Mouse (Mus musculus): ENCODE data around the gene Slc38a10. TPM values are rescaled to one million over a fixed set of nuclear protein-coding genes. Genes with fewer than 3 reads are reported as not detected.

Slc38a10 gene
- total RNA-seq (2021), result 105 and 115 TPM in 2 replicates
- long read RNA-seq, experiment 1, full-length matches to known transcripts, result 29 of 78 reads
- long read RNA-seq, experiment 1, partial matches to known transcripts, result 9 of 78 reads
- long read RNA-seq, experiment 1, other reads (novel, unspliced or antisense), result 40 of 78 reads
- long read RNA-seq, experiment 2, full-length matches to known transcripts, result 21 of 61 reads
- long read RNA-seq, experiment 2, partial matches to known transcripts, result 14 of 61 reads
- long read RNA-seq, experiment 2, other reads (novel, unspliced or antisense), result 26 of 61 reads

DNA sequence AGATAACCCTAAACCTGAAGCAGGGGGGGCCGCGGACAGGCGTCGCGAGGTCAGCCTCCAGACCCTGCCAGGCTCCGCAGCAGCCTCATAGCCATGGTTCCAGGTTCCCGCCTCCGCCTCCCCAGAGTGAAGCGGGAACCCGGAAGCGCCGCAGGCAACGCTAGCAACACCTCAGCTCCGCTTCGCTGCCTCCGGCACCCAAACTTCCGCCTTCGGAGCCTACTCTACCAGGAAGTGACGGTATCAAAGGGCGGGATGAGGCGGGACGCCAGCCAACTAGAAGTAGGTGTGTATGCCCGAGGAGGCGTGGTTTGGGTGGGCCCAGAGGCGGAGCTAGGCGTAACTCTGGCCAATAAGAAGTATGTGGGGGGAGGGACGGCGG is at the start of gene Slc38a10:
TSS of gene Slc38a10 (minus strand) at position 234 of the 382 bp plus-strand sequence.
- peak; percentile 100 for DNase-seq

DNA sequence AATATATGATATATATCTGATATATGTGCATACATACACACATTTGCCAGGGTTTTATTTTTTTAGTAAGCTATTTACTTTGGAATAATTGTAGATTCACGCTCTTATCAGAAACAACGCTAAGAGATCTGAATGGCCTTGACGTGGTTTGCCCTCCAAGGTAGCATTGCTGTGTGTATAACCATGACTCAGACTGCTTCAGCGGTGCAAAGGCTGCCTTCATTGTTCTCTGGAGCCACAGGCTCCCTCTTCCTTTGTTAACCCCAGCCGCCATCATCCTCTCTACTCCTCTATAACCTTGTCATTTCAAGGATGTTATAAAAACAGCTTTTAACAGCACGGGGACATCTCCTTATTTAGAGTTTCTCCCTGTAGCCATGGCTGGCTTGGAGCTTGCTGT is 49.5 kb upstream of the Slc38a10 start:
- peak; percentile 44 for DNase-seq

DNA sequence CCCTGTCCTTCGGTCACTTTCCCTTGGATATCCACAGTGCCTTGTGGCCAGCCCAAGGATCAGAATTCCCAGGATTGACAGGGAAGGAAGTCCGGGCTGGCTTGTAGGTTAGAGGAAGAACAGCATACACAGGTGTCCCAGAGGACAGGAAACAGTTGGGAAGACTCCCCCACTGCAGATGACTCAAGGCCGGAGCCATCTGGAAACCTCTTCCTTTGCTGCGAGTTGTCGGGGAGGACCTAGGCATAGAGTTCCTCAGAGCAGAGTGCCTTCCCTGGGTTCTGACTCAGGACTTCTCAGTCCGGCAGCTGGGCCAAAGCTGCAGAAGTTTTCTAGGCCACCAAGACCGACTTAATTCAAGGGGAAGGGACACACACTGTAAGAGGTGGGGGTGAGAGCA is 48.6 kb upstream of the Slc38a10 start:
- peak; percentile 57 for DNase-seq

DNA sequence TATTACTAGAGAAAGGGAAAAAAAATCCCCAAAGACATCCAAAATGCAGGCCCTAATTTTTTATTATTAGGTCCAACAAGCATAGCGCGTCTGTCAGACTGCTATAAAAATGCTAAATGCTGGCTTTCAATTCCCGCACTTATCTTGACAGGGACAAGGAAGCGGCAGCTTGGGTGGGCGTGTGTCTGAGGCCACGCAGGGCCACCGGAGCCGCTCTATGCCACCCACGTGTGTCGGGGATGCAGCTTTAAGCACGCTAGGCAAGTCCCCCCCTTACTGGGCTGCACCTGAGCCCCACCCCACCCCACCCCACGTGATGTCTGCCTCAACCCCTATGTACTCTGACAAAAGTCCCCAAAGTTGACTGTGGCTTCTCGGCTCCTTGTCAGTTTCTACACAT is 47.7 kb upstream of the Slc38a10 start:
- DNase-seq, result no peak

DNA sequence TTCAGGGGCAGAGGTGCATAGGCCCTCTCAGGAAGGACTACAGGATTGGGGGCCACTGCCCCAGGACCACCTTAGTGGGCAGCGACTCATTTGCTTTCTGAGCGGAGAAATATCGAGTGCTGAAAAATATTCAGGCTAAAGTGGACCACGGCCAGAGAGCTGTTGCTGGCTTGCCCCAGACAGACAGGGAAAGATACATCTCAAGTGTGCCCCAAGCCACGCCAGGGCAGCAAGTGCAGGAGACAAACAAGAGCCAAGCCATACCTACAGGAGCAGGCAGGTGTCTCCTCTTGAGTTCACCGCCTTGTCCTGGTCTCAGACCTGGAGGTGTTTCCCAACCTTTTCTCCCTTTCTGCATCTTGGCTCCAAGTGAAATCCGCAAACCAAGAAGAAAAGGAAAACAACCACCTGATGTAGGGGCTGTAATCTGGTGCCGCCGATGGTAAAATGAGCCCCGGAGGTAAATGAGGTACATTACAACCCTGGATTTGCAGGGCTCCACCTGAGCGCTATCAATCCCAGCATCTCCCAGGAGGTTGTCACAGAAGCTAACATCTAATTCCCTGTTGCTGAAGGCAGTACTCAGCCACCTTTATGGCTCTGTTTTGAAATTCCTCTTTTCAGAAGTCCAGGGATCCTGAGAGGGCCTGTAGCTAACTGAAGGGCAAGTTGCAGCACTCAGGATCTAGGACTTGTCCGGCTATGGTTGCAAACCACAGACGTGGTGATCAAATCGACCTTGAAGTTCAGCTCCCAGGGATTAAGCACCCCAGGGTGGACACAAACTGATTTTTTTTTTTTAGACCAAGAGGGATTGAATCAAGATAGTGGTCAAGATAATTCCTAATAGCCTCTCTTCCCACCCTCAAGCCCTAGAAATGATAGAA is 39.6 kb upstream of the Slc38a10 start:
- no peak for DNase-seq

DNA sequence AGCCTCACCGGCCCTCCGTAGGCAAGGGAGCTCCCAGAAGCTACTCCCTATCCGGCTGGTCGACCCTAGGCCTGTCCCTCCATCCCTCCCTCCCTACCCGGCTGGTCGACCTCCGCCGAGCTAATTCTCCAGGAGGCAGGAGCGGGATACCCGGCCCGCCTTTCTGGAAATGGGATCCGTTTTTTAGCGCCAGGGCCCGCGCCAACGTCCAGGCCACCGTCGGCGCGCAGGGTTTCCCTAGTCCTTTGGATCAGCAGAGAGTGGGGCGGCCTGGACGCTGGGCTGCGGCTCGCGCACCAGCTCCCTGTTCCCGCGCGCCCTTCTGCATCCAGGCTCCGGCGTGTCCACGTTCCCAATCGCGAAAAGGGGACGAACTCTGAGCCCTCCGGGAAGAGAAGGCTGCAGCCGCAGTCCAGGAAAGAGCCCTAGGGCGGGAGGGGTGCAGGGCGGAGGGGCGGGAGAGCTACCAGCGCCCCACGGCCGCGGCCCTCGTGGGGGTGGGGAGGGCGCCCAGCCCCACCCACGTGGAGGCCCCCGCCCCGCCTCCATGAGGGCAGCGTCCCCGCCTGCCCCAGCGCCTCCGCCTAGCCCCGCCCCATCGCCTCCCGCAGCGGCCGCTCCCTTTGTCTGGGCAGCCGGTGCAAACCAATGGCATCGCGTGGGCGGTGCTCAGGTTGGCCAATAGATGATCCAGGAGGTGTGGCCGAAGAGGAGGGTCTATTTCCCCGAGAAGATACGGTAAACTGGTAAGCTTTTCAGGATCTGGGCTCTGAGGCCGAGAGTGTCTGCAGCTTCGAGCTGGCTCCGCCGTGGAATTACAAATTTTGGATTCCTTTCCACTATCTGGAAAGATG is 38.5 kb upstream of the Slc38a10 start:
- peak; percentile 100 for DNase-seq

DNA sequence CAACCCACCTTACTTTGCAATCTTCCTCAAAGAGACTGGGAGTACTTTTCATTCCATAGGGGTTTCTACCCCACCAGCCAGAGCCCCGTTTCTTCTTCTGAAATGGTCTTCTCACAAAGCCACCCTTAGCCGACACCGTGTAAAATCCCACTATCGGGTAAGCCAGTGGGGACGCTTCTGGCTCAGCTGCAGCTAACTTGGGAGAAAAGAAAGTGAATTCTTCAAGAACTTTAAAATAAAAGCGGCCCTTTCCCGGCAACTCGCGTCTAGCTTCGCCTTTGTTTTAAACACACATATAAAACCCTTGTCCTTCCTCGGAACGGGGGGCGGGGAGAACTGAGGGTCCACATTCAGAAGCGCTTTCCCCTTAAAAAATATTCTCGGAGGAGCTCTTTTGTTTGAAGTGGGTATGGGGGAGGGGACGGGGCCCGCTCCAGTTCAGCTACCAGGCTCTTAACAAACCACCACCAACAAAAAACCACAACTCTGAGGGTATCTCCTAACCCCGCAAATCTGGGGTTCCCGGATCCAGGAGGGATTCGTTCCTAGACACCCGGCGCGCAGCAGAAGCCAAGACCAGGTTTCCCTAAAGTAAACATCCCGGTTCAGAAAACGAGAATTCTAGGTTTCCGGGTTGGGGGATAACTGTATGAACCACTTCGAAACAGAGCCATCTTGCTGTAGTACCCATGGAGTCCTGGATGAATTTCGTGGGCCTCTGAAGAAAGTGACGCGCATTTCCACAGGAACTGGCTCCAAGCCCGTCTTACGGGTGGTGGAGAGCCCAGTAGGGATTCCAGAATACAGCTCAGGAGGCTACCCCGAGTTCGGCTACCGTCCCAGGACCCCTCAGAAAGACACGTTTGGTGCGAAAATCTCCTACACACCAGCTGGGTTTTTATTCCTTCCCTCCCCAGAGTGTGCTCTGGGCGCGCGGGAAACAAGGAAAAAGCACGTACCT is 37.6 kb upstream of the Slc38a10 start:
- DNase-seq, result peak; percentile 77

DNA sequence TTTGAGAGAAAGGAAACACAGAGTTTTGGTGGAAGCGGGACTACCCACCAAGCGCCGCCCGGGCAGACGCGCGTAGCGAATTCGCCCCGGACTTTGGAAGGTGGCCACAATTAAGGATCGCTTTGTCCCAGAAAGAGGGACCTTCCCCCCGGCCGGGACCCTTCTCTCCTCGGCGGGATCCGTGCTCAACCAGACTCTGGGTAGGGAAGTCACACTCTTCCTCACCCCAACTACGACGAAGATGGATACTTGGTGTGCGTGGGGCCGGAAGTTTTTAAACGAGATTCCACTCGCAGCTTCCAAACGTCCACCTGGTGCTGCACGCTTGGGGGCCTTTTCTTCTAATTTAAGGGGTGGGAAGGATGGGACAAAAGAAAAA is 36.9 kb upstream of the Slc38a10 start:
- peak; percentile 61 for DNase-seq

DNA sequence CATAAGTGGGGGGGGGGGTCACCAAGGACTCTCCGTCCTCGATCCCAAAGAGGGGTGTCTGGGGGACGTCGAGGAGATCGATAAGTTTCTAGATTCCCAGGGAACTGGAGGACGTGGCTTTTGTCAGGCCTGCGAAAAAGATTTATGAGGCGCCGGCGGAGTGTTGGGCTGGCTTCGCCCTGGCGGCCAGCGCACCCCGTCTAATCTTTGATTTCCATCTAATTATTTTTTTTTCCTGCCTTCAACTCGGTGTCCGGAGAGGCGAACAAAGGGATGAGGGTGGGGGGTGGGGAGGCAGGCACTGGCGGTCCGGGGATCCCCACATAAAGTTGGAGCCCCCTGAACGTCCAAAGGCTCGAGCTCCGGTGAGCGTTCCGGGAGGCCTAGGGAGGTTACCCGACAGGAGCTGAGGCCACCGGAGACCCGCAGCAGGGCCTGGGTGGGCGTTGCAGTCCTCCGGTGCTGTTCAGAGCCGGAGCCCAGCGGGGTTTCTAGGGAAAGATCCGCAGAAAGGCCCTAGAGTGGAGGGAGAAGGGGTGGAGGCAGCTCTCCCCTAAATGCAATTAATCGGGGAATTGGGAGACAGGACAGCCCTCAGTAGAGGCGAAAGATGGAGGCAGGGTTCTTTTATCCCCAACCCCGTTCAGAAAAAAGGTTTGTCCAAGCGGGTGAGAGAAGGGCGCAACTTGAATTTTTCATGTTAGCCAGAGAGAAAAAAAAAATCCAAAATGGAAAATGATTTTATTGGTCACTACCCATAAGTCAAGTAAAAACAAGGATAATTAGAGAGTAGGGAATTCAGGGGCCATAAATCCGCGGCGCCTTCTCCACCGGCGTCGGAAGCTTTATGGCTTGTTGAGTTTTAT is 36.3 kb upstream of the Slc38a10 start:
- peak; percentile 65 for DNase-seq

DNA sequence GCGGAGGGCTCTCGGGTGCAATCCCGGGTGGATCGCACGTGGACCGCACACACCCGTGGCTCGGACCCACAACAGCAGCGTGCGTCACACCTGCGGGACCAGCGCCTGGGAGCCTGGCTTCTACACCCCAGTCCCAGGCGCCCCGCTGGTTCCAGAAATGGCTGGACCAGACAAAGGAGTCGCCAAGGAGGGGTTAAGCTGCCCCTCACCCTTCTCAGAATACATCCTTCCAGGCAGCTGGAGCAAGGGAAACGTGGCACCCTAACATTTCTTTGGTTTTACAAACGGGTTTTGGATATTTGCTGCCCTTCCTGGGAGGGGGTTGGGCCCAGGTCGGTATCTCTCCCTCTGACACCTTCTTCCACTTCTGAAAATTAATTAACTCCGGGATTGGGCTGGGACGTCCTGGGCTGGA is 35.7 kb upstream of the Slc38a10 start:
- peak; percentile 70 for DNase-seq

DNA sequence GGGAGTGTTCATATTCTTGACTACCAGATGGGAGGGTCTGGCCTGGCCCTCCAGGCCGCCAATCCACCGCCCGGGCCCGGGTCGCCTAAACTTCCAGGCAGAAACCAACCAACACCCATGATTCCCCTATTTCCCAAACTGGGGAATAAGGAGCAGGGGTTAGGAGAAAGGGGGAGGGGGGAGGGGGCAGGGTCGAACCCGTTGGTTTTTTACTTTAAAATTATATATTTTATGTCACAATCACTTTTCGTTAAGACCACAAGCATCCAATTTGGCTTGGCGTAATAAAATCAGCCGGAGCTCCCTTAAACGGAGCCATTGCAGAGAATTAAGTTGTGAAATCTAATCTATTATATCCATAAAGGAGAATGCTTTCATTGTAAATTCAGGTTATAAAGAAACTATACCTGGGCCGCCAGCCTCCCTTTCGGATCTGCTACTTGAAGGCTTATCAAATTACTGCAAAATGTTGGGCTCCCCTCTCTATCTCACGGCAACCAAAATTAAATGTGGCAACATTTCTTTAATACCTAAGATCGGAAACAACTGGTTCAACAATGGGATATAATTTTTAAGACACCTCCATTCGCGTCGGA is 35.1 kb upstream of the Slc38a10 start:
- no peak for DNase-seq

DNA sequence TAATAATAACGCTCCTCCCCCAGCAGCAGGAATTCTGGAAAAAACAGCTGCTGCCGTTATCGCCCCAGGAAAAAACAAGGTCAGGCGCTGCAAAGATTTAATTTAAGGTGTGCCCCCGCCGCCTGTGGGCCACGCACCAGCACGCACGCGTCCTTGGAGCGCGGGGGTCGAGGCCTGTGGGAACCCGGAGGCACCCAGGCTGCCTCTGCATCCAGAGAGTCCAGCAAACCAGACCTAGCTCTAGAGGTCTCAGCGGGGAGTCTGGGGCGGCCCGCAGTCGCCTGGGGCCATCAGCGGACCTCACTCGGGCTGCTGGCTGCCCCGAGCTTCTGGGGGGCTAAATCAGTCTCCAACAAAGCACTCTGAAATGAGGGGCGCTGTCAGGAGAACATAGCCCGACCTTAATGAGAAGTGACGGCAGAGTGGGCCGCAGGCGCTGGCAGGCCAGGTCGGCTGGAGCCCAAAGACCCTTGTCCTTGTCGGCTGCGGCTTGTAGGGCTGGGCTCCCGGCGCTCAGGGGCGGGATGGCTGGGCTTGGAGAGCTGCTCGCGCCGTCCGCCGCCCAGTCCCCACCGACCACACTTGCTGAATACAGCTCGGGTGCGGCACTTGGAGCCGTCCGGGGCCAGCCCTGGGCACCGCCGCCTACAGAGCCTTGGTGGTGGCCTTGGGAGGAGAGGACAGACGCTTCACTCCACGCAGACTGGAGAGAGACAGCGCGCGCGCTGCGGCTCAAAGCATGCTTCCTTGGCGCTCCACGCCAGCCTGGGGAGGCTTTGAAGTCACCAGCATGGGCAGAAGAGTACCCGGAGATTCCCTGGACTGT is 34.4 kb upstream of the Slc38a10 start:
- peak; percentile 85 for DNase-seq

DNA sequence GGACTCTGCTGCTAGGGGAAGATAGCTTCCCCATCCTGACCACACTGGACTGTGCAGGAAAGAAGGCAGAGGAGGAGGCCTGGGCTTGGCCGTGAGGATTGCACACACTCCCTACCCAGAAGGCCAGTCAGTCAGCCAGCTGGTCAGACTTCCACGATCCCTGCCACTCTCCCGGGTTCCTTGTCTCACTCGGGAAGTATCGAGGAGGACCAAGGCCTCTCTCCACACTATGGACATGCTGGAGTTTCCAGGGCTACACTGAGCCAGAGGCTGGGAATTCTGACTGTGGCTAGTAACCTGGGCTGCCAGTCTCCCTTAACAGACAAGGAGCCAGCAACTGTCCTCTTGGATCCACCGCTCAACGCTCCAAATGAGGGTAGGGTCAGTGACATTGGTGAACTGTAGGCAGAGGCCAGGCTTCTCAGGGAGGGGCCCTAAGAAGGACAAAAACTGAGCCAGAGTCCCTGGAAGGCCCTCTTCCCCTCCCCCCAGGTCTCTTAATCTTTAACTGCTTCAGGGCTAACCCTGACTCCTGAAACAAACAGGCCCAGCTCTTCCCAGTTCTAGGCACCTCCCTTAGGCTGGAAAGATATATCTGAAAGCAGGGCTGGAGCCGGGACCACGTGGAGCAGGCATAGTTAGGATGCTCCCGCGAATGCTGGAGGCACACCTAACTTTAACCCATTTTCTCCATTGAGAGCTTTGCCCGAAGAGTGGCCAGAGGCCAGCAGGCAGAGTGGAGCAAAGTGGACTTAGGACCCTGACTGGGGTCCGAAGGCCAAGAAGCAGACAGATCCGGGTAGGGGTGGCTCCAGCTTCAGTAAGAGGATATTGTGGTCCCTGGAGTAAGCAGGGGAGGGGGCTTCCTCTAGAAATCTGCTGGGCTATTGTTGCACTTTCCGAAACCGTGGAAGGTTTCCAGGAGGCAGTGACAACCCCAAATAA is 33.5 kb upstream of the Slc38a10 start:
- DNase-seq, result peak; percentile 74

DNA sequence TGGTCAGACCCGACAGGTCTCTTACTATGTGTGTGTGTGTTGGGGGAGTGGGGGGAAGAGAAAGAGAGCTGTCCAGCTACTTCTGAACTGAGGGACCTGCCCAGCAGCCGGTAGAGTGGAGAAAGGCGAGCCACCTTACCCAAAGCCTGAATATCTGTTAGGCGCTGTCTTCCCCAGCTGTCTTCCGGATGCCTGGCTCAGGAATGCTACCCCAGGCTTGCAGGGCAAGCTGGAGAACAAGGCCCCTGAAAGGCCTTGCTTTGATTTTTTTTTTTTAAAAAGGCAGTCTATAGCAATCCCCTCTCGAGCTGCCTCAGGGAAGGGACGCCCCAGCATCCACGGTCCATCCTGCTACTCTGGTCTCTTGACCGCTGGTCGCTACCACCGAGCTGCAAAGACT is 32.6 kb upstream of the Slc38a10 start:
- no peak for DNase-seq

DNA sequence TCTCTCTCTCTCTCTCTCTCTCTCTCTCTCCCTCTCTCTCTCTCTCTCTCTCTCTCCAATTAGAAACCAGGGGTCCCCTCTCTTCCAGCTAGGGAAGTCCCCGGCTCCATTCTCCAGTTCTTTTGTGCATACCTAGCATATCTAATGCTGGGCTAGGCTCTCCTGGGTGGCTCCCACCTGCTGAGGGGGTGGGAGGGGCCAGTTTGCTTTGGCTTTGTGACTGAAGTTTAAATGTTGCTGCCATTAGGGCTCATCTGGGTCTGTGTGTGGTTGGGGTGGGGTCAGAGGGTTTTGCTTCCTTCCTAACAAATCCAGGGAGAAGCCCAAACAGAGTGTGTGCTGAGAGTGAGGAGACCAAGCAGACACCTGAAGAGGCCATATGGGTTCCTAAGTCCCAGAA is 32.0 kb upstream of the Slc38a10 start:
- no peak for DNase-seq

DNA sequence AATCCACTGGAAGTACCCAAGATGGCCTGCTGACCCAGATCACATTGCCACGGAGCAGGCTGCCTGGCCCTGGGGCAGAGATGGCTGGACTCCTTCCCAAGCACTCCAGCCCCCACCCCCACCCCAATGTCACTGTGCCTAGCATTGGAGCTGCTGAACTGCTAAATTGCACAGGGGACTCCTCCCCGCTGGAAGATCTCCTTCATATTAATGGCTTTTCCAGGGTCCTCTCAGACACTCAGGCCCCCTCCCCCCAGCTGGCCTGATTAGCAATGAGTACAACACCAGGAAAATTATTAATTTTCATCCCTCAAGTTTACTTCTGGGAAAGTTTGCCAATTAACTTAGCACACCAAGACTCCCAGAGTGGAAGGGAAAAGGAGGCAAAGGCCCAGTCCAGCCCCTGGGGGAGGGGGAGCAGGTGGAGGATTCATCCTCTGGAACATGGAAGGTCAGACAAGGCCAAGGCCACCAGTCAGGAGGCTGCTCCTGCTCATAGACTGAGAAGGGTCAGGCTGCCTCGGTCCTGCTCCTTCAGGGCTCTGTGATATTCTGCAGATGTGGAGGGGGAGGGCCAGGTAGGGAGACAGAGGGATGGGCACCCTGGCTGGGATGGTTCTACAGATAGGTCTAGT is 31.4 kb upstream of the Slc38a10 start:
- DNase-seq, result peak; percentile 49

DNA sequence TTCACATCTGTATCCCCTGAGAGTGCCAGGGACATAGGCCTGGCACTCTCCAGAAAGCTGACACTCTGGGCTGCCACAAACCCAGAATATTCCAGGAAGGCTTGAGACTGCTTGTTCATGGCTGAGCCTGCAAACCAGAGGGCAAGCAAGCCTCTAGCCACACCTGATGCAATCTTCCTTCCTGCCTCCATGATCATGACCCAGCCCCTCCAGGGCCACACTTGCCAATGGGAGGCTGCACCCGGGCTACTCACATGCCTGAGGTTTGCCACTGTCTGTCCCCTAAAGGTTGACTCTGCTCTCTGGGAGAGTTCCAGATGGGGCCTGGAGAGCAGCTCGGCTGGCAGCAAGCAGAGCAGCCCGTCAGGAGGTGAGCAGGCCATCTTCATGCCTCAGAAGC is 30.2 kb upstream of the Slc38a10 start:
- no peak for DNase-seq
